Mouse (Mus musculus) brain, embryonic 14.5 days (tissue): ENCODE measurements around the gene Susd2.

Source experiments
- CTCF ChIP-seq: fragments of 200-500 bp; IDR thresholded peaks from 2 replicates; pipeline ENCODE4 v1.5.1; 2012; ENCODE audit warnings: inconsistent platforms, mild to moderate bottlenecking, moderate library complexity, borderline replicate concordance; ENCODE audit not compliant: insufficient read depth, insufficient read length; ENCODE audit errors: extremely low read depth
- POLR2A ChIP-seq: fragments of 200-500 bp; IDR thresholded peaks from 2 replicates; pipeline ENCODE4 v1.6.1; 2012; ENCODE audit warnings: mild to moderate bottlenecking, inconsistent platforms, borderline replicate concordance; ENCODE audit not compliant: poor library complexity, insufficient read depth, insufficient read length, severe bottlenecking; ENCODE audit errors: extremely low read depth

GRCm38 (mm10) chr10:75589651-75590050 is 54.2 kb downstream of the Susd2 start:
- TF ChIP-seq CTCF: no peak
- TF ChIP-seq POLR2A: no peak
